Mouse (Mus musculus): ENCODE measurements around the gene Rnaseh2b. TPM values are rescaled to one million over a fixed set of nuclear protein-coding genes. Genes with fewer than 3 reads are reported as not detected.

The Rnaseh2b gene
- polyA plus RNA-seq (2014; fragmentation: Nextera tagmentation; extraction: Ambion mirVana) = 68.9 and 70.4 TPM in 2 replicates

DNA sequence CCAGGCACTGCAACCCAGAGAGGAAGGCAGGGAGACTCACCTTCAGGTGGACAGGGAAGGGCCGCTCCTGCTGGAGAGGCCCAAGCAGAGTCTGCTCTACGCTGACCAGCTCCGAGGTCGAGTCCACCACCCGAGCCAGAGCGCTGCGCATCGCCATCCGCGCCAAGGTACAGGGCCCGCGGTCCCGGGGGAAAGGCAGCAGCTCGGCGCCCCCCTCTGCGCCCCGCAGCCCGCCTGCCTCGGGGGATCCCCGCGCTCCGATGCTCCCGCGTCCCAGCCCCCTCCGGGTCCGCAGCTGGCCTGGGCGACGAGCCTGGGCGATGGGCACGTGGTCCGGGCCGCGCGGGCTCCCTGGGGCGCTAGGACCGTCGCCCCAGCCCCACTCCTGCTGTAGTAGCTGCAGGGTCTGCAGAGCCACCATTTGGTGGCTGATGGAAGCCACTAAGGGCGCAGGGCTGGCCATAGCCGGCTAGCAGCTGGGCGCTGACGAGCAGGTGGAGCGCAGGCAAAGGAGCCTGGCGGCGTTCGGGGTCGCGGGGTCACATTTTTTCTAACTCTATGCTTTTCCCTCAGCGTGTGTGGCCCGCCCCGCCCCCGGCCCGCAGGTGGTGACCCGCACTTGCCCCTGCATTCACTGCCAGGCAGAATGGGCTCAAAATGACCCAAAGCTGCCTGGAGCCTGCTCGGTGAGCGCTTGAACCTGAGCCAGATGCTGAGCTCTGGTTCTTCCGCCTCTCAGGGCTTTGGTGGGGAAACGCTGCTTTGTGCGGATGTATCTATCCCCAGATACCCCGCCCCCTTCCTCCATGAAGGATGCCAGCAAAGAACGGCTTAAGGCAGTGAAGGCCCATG, at the start of gene Rnaseh2b, which contains the start of gene Dleu7:
Rnaseh2b (plus strand) TSS at position 102 of the 852 bp plus-strand sequence.
Dleu7 (minus strand) TSS at position 560 of the 852 bp plus-strand sequence.
- WGBS = 2% methylated on average over 59 of the region's 60 CpGs
- Histone ChIP-seq H3K27me3 (ENCODE audit: control insufficient read depth, insufficient read depth, low read length) (peaks cover 3% of the 10 kb centered on the region; the same call in 1 of the 2 replicates), H3K36me3 (ENCODE audit: control insufficient read depth, insufficient read depth, low read length) (no peaks in the 10 kb centered on the region), H3K4me1 (ENCODE audit: control insufficient read depth in 2 of 2, insufficient read depth in 2 of 2, low read length in 2 of 2) (peaks cover 0 to 10% of the 10 kb centered on the region in 2 experiments; a peak in 2 of 4 replicates), H3K27ac (replicated peaks in 1 of 2; ENCODE audit: control insufficient read depth in 1 of 2, insufficient read depth in 1 of 2, low read depth in 2 of 2, low read length in 2 of 2) (no peak within 1 kb of the TSS), H3K9ac (ENCODE audit: low read length) (peak within 1 kb of the TSS; percentile 72), H3K4me3 (ENCODE audit: control insufficient read depth in 1 of 2, insufficient read depth in 1 of 2, low read depth in 1 of 2, low read length in 2 of 2) (peak within 1 kb of the TSS; percentile 50 to 58), H3K4me2 (ENCODE audit: low read length) (peak within 1 kb of the TSS; percentile 100), H3K9me3 (ENCODE audit: control insufficient read depth, low read length) (no peaks in the 10 kb centered on the region)
- ATAC-seq (ENCODE audit: insufficient number of reproducible peaks, insufficient read depth, low FRiP score, low read depth) = peak; percentile 59; the same call in 1 of the 2 replicates

DNA sequence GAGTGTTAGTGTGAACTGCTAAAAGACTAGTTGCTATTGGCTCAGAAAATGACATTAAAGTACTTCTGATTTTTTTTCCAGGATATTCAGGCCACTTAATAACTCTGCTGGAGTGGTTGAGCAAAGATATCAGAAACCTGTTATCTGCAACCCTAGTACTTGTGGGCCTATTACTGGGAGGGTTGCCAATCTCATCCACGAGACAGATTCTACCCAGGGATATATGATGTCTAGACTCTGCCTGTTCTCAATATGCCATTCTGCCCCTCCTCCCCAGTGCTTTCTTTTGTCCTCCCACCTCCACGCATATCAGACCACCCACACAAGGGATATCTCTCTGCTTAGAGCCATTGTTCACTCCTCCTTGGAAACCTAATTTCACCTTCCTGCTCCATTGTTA, 48.9 kb upstream of the Rnaseh2b start:
- 28% methylated on average over 2 of the region's 2 CpGs for WGBS
- no peak overlapping the region for H3K4me3 ChIP-seq (ENCODE audit: control insufficient read depth in 1 of 2, insufficient read depth in 1 of 2, low read depth in 1 of 2, low read length in 2 of 2)
- no peaks in the 10 kb centered on the region for H3K27me3 ChIP-seq (ENCODE audit: control insufficient read depth, insufficient read depth, low read length)
- H3K27ac ChIP-seq (replicated peaks in 1 of 2; ENCODE audit: control insufficient read depth in 1 of 2, insufficient read depth in 1 of 2, low read depth in 2 of 2, low read length in 2 of 2) = no peak overlapping the region
- H3K4me1 ChIP-seq (ENCODE audit: control insufficient read depth in 2 of 2, insufficient read depth in 2 of 2, low read length in 2 of 2) = peaks cover 0 to 5% of the 10 kb centered on the region in 2 experiments; a peak in 1 of 4 replicates
- H3K9me3 ChIP-seq (ENCODE audit: control insufficient read depth, low read length) = no peaks in the 10 kb centered on the region
- no peak overlapping the region for H3K9ac ChIP-seq (ENCODE audit: low read length)
- no peak for ATAC-seq (ENCODE audit: insufficient number of reproducible peaks, insufficient read depth, low FRiP score, low read depth)
- no peak overlapping the region for H3K4me2 ChIP-seq (ENCODE audit: low read length)
- no peaks in the 10 kb centered on the region for H3K36me3 ChIP-seq (ENCODE audit: control insufficient read depth, insufficient read depth, low read length)

DNA sequence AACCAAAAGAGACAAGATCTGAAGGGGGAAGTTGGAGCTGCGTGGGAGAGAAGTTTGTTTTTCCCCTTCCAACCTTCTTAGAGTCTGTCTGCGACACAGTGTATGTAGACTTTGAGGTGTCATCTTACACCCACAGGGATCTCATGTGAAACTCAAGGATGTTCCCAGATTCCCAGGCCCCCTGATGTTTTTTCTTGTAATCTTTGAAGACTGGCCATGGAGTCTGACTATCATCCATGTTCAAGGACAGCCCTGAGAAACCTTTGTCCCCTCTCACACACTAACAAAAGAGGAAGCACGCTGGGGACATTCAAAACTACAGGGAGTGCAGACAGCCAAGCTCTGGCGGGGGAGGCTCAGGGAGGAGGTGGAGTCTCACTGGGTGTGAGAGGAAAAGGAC, 46.8 kb upstream of the Rnaseh2b start:
- Histone ChIP-seq H3K27me3 (ENCODE audit: control insufficient read depth, insufficient read depth, low read length) (no peaks in the 10 kb centered on the region), H3K27ac (replicated peaks in 1 of 2; ENCODE audit: control insufficient read depth in 1 of 2, insufficient read depth in 1 of 2, low read depth in 2 of 2, low read length in 2 of 2) (no peak overlapping the region), H3K36me3 (ENCODE audit: control insufficient read depth, insufficient read depth, low read length) (no peaks in the 10 kb centered on the region), H3K9ac (ENCODE audit: low read length) (no peak overlapping the region), H3K9me3 (ENCODE audit: control insufficient read depth, low read length) (no peaks in the 10 kb centered on the region), H3K4me3 (ENCODE audit: control insufficient read depth in 1 of 2, insufficient read depth in 1 of 2, low read depth in 1 of 2, low read length in 2 of 2) (no peak overlapping the region), H3K4me1 (ENCODE audit: control insufficient read depth in 2 of 2, insufficient read depth in 2 of 2, low read length in 2 of 2) (peaks cover 0 to 5% of the 10 kb centered on the region in 2 experiments; a peak in 1 of 4 replicates), H3K4me2 (ENCODE audit: low read length) (no peak overlapping the region)
- no peak for ATAC-seq (ENCODE audit: insufficient number of reproducible peaks, insufficient read depth, low FRiP score, low read depth)
- WGBS = 24% methylated on average over 4 of the region's 4 CpGs

DNA sequence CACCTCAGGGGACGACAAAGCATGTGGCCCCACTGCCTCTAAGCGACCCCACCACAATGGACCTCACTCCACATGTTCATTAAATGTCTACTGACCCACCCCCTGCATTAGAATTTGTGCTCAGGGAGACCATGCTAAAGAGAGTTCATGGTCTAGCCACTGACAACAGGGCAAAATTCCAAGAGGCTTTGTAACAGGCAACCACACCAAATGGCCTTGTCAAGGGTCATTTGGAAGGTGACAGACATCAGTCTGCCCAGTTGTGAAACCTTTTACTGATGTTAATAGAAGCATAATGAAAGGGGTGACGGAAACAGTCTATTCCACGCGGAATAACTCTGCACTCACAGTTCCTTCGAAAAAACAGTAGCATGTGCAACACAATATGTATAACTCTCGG, 44.0 kb upstream of the Rnaseh2b start:
- Histone ChIP-seq H3K4me3 (ENCODE audit: control insufficient read depth in 1 of 2, insufficient read depth in 1 of 2, low read depth in 1 of 2, low read length in 2 of 2) (no peak overlapping the region), H3K27ac (replicated peaks in 1 of 2; ENCODE audit: control insufficient read depth in 1 of 2, insufficient read depth in 1 of 2, low read depth in 2 of 2, low read length in 2 of 2) (no peak overlapping the region), H3K4me1 (ENCODE audit: control insufficient read depth in 2 of 2, insufficient read depth in 2 of 2, low read length in 2 of 2) (peaks cover 0 to 5% of the 10 kb centered on the region in 2 experiments; a peak in 1 of 4 replicates), H3K27me3 (ENCODE audit: control insufficient read depth, insufficient read depth, low read length) (no peaks in the 10 kb centered on the region), H3K4me2 (ENCODE audit: low read length) (no peak overlapping the region), H3K36me3 (ENCODE audit: control insufficient read depth, insufficient read depth, low read length) (no peaks in the 10 kb centered on the region), H3K9ac (ENCODE audit: low read length) (no peak overlapping the region), H3K9me3 (ENCODE audit: control insufficient read depth, low read length) (no peaks in the 10 kb centered on the region)
- ATAC-seq (ENCODE audit: insufficient number of reproducible peaks, insufficient read depth, low FRiP score, low read depth) = no peak
- 89% methylated on average over 7 of the region's 7 CpGs for WGBS

DNA sequence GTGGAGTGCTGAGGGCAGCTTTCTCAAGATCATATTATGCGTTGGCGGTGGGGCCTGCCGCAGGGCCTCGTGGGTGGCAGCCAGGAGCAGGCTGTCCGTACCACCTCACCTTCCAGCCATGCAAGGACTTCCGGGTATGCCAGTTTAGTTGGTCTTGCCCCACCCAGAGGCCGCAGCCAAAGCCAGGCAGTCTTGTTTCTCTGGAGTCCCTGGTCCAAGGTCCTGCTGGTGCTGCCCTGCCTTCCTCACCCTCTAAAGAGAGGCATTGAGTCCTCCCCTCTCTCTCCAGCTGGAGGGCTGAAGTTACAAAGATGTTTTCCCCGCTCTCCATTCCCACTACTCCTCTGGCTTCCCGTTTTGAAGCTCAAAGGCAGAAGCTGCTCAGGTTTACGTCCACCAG, 43.6 kb upstream of the Rnaseh2b start:
- H3K27me3 ChIP-seq (ENCODE audit: control insufficient read depth, insufficient read depth, low read length) = no peaks in the 10 kb centered on the region
- WGBS = 79% methylated on average over 10 of the region's 10 CpGs
- no peak overlapping the region for H3K27ac ChIP-seq (replicated peaks in 1 of 2; ENCODE audit: control insufficient read depth in 1 of 2, insufficient read depth in 1 of 2, low read depth in 2 of 2, low read length in 2 of 2)
- H3K36me3 ChIP-seq (ENCODE audit: control insufficient read depth, insufficient read depth, low read length) = no peaks in the 10 kb centered on the region
- H3K4me1 ChIP-seq (ENCODE audit: control insufficient read depth in 2 of 2, insufficient read depth in 2 of 2, low read length in 2 of 2) = 0 out of 4 replicates have a peak, but pooled peaks cover 0 to 1% of the 10 kb centered on the region in 2 experiments
- H3K4me2 ChIP-seq (ENCODE audit: low read length) = no peak overlapping the region
- no peak overlapping the region for H3K4me3 ChIP-seq (ENCODE audit: control insufficient read depth in 1 of 2, insufficient read depth in 1 of 2, low read depth in 1 of 2, low read length in 2 of 2)
- H3K9me3 ChIP-seq (ENCODE audit: control insufficient read depth, low read length) = no peaks in the 10 kb centered on the region
- H3K9ac ChIP-seq (ENCODE audit: low read length) = no peak overlapping the region
- no peak for ATAC-seq (ENCODE audit: insufficient number of reproducible peaks, insufficient read depth, low FRiP score, low read depth)

DNA sequence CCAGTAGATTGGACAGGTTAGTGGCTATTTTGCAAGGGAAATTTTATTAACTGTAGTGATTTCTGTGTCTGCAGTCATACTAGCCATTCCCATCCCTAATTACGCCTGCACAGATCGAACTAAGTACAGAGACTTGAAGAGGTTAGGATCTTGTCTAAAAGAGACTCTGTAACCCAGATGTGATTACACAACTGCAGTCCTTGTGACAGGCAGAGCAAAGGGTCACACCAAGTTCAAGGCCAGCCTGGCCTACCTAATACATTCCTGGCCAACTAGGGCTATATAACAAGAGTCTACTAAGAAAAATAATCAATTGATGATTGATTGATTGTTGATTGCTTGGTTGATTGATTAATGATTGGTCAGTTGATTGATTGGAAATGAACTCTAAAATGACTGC, 43.1 kb upstream of the Rnaseh2b start:
- Histone ChIP-seq H3K4me3 (ENCODE audit: control insufficient read depth in 1 of 2, insufficient read depth in 1 of 2, low read depth in 1 of 2, low read length in 2 of 2) (no peak overlapping the region), H3K36me3 (ENCODE audit: control insufficient read depth, insufficient read depth, low read length) (no peaks in the 10 kb centered on the region), H3K9ac (ENCODE audit: low read length) (no peak overlapping the region), H3K9me3 (ENCODE audit: control insufficient read depth, low read length) (no peaks in the 10 kb centered on the region), H3K27me3 (ENCODE audit: control insufficient read depth, insufficient read depth, low read length) (no peaks in the 10 kb centered on the region), H3K27ac (replicated peaks in 1 of 2; ENCODE audit: control insufficient read depth in 1 of 2, insufficient read depth in 1 of 2, low read depth in 2 of 2, low read length in 2 of 2) (no peak overlapping the region), H3K4me2 (ENCODE audit: low read length) (no peak overlapping the region), H3K4me1 (ENCODE audit: control insufficient read depth in 2 of 2, insufficient read depth in 2 of 2, low read length in 2 of 2) (no peaks in the 10 kb centered on the region)
- 89% methylated on average over 2 of the region's 2 CpGs for WGBS
- no peak for ATAC-seq (ENCODE audit: insufficient number of reproducible peaks, insufficient read depth, low FRiP score, low read depth)

DNA sequence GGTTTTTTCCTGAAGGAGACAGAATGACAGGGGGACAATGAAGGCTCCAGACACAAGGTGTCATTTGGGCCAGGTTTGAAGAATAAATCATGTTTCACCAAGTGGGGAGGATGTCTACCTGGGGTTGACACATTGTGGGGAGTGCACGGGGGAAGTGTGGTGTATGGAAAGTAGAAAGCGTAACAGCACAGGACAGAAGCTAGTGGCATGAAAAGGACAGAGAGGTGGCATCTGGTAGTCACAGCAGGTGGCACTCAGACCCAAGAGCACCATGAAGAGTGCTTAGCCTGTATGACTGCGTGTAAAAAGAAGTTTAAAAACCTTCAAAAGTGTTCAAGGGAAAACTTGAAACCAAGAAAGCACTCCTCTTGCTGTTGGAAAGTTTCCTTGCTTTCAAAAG, 42.3 kb upstream of the Rnaseh2b start:
- Histone ChIP-seq H3K4me1 (ENCODE audit: control insufficient read depth in 2 of 2, insufficient read depth in 2 of 2, low read length in 2 of 2) (no peaks in the 10 kb centered on the region), H3K9ac (ENCODE audit: low read length) (no peak overlapping the region), H3K27me3 (ENCODE audit: control insufficient read depth, insufficient read depth, low read length) (no peaks in the 10 kb centered on the region), H3K4me3 (ENCODE audit: control insufficient read depth in 1 of 2, insufficient read depth in 1 of 2, low read depth in 1 of 2, low read length in 2 of 2) (no peak overlapping the region), H3K36me3 (ENCODE audit: control insufficient read depth, insufficient read depth, low read length) (no peaks in the 10 kb centered on the region), H3K9me3 (ENCODE audit: control insufficient read depth, low read length) (no peaks in the 10 kb centered on the region), H3K4me2 (ENCODE audit: low read length) (no peak overlapping the region), H3K27ac (replicated peaks in 1 of 2; ENCODE audit: control insufficient read depth in 1 of 2, insufficient read depth in 1 of 2, low read depth in 2 of 2, low read length in 2 of 2) (no peak overlapping the region)
- 77% methylated on average over 3 of the region's 3 CpGs for WGBS
- no peak for ATAC-seq (ENCODE audit: insufficient number of reproducible peaks, insufficient read depth, low FRiP score, low read depth)

Measured in heart, embryonic 14.5 days (tissue).